Mouse (Mus musculus) testis, adult 2 months (tissue): ENCODE measurements at regions not wholly inside any gene's neighbourhood (a gene's known extent, or its start where the extent isn't known, plus 50 kb on each side); places are given as distances from the start of the nearest gene placed in this dataset.

Experiments
- CTCF ChIP-seq: fragments of 200-500 bp; IDR thresholded peaks from 2 replicates; pipeline ENCODE4 v1.5.1; 2012; ENCODE audit warnings: low read depth, mild to moderate bottlenecking, inconsistent platforms, low read length, moderate library complexity; ENCODE audit not compliant: control insufficient read depth, insufficient read depth, insufficient replicate concordance
- POLR2A ChIP-seq: fragments of 200-500 bp; IDR thresholded peaks from 2 replicates; pipeline ENCODE4 v1.6.1; 2012; ENCODE audit warnings: low read depth, mild to moderate bottlenecking, inconsistent platforms, low read length, moderate library complexity; ENCODE audit not compliant: control insufficient read depth

GRCm38 (mm10) chr15:68804254-68804653 is 2303.5 kb upstream of the Lrrc6 start:
- TF ChIP-seq CTCF = no peak
- TF ChIP-seq POLR2A = no peak
